Mouse (Mus musculus): ENCODE results near the gene Gm10778.

- TF ChIP-seq CTCF (IDR thresholded peaks at IDR 0.05; ENCODE audit: extremely low read depth, insufficient read depth, insufficient read length, insufficient replicate concordance) = no peak
- no peak for TF ChIP-seq POLR2A (IDR thresholded peaks at IDR 0.05; ENCODE audit: low read depth, low read length)
Observed at GRCm38 (mm10) chr10:81642648-81643448, 6.0 kb upstream of the Gm10778 start.
